Mouse (Mus musculus): Measurements from ENCODE around the gene Fam57b. TPM values are rescaled to one million over a fixed set of nuclear protein-coding genes. Genes with fewer than 3 reads are reported as not detected.

Gene Fam57b
- total RNA-seq, 2 experiments from 2014 or later = 8.4 to 8.6 TPM

DNA sequence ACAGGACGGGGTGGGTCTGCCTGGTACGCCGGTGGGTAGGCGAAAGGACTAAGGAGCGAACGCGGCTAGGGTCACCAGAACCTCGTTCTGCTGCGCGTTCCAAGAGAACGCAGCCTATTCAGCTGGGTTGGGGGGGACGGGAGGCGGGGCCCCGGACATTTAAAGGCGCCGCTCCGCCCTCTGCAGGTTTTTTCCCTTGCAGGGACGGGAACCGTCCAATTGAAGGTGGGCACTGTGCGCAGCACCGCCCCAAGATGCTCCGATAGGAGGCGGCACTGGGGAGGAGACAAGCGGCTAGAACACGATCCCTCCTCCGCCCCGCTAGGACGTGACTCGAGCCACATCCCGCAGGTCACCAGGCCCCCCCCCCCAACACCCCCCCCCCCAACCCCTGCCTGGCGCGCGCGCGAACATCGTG lies 1.6 kb downstream of the Fam57b start:
- peak; percentile 97 to 100 for DNase-seq

DNA sequence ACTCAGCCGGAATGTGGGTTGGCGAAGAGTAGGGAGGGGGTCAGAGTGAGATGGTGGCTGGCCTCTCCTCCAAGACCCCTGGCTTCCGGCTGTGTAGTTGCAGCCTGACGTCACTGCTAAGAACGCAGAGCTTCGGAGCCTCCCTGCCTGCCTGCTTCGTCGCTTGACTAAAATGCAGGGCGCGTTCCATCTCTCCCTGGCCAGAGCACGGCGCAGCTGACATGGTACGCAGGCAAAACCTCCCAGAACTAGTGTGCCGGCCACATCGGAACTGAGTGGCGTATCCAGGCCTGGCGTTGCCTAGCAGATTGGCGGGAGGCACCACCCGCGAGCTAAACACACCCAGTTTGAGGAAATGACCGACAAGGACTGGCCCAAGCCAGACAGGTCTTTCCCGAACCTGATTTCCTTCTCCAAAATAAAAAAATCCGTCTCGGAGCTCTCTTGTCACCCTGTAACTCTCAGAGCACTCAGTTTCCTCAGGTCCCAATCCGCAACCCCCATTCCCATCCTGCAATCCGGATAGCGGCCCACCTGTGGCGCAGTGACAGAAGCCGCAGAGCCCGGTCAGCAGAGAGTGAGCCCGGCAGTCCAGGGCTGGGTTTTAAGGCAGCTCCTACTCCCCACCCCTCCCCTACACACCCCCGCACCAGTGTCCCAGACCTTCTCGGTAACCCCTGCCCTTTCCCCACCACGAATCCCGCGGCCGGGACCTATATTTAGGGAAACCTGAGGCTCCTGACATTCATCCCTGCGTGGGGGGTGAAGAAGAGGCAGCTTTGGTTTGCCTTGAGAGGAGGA lies 2.2 kb downstream of the Fam57b start:
- DNase-seq = peak in 1 of 2 experiments; percentile 91

DNA sequence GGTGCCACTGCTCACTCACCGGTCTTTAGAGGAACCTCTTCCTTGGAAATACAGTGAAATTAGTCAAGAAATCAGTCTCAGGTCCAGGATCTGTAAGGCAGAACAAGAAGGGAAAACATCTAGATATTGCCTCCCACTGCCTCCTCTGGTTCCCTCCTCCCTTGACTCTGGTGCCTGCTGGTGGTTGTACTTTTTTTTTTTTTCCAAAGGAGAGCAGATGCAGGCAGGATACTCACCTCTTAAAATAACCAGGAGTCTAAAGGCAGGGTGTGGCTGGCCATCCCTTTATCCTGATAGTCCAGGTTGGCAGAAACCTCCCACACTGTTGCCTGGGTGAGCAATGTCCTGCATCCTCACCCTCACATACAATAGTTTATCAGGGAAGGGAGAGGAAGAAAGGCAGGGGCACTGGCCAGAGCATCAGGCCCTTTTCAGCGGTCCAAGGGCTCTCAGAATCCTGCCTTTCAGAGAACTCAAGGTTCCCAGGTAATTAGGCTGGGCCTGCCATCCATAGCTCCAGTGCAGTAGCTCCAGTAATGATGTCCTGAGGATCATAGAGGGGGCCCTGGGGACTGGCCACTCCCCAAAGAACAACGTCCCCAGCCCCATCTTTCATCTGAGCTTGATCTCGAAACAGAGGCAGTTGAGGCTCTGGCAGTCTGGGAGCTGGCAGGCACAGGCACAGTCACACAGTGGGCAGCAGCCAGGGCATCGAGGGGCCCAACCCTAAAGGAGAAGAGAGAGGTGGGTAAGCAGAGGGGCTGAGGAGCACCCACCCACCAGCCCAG lies 3.0 kb downstream of the Fam57b start:
- DNase-seq = peak in 1 of 2 experiments; percentile 25

DNA sequence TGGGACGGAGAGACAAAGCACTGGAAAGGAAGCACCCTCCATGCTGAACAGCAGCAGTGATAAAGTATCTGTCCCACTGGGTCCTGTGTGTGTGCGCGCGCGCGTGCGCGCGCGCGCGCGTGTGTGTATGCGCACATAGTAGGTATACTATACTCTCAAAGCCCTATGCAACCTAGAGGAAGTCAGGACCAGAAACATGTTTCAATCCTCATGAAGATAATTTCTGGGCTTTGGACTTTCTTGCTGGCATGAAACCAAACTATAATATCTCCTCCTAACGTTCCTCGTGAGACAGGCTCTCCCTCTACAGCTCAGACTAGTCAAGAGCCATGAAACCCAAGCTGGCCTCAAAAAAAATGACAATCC lies 3.6 kb downstream of the Fam57b start:
- DNase-seq = no peak

DNA sequence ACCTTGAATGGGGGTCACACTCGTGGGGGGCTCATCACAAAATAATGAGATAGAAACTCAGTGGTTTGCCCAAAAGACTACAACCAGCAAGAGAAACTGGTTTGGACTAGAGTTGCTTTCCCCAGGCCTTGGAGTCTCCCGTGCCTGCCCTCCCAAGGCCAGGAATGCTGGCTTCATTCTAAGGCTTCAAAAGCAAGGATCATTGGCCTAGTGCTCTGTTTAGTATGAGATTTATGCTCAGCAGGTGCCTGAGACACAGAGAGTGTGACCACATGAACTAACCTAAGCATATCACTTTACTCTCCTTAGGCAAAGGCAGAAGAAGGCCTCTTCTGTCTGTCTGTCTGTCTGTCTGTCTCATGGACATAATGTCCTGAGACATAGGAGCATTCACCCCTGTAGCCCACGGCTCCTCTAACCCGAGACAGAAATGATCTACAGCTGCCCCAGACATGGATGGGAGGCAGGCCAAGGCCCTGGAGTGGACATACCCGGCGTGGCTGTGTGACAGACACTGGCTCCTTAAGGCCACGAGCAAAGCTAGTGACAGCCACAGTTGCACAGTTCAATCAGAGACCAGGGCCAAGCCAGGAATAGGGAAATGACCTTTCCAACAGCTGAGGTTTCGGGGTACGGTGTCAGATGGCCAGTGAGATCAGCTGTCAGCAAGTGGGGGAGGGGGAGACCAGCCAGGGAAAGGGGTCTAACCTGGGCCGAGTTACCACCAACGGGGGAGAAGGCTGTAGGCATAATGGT lies 4.8 kb downstream of the Fam57b start:
- DNase-seq = no peak

DNA sequence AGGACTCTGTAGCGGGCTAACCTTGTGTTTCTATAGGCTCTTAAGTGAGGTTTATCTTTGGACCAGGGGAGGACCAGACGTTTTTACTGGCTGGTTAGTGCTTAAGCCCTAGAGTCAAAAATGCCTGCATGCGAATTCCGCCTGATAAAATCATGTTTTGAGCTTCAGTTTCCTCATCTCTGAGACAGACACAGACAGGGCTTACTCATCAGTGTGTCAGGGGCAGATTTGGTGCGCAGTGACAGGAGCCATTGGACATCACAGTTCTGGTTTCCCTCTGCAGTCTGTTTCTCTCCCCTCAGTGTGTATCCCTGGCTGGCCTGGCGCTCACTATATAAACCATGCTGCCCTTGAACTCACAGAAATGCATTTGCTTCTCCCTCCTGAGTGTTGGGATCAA lies 5.7 kb downstream of the Fam57b start:
- DNase-seq = no peak

DNA sequence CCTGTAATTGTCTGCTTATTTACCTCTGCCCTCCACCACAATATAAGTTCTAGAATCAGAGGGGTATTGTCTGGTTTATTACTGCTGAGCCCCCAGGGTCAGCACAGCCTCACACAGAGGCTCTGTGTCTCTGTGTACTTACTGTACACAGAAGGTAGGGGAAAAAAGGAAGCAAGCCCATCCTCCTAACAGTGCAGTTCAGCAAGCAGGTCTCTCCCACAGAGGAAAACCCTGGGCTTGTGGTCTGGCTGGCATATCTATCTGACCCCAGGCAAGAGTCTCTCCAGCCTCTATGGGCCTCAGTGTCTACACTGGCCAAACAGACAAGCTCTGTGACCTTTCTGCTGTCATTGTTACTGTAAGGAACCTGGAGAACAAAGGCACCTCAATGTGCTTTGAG lies 6.3 kb downstream of the Fam57b start:
- no peak for DNase-seq

DNA sequence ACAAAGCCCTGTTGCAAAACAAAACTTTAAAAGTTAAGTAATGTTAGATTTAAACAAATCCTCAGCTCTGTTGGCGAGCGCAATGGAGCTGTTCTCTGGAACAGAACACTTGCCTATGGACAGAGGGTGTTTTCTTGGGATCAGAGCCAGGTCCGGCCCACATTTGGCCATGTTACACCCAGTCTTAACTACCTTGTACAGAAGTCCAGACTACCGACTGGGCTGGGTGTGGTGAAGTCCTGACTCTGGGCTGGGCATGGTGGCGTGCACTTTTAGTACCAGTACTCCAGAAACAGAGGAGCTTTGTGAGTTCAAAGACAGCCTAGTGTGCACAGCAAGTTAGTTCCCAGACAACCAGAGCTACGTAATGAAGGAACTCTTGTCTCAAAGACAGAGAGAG lies 9.5 kb downstream of the Fam57b start:
- DNase-seq = peak; percentile 8 to 28

DNA sequence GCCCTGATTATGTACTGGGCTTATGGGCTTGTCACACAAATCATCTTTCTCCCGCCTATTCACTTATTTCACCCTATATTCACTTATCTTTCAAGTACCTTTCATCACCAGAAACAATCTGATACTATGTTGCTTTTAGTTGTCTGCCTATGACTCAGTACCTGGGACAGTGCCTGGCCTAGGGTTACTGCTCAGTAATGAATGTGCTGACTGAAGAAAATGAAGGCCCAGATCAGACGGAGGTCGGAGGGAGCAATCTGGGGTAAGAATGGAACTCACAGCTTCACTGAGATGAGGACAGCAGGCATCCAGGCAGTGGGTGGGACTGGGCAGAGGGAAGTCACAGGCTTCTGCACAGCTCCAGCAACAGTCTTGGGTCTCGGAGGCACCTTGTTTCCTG lies 9.9 kb downstream of the Fam57b start:
- DNase-seq = no peak

DNA sequence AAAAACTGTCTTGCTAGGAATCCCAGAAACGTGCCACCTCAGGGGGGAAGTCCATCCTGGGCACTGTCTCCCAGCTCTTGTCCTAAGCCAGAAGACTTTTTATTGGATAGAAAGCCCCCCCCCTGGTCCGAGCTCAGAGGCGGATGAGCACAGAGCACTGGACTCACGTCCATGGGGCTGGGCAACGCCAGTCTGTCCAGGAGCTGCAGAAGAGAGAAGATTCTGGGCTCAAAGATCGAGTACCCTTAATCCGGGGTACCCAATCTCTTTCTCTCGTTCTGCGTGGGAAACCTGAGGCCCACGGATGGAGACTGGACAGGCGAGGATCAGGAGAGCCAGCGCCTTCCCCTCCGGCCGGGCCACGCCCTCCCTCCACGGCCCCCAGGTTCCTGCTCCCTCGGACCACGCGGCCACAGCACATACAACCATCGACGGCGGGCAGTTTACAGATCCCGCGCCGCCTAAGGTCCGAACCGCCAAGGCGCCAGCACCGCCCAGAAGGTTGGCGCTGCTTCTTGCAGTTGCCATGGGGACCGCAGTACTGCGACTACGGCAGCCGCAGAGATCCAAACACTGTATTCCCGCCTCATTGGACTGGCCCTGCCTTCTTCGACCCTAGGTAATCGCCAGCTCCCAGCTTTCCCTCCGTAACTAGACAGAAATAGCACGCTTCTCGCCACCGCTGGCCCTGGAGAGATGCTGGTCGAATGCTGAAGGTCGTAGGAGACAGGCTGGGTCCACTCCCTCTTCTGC lies 11.4 kb downstream of the Fam57b start:
- DNase-seq = peak; percentile 95

DNA sequence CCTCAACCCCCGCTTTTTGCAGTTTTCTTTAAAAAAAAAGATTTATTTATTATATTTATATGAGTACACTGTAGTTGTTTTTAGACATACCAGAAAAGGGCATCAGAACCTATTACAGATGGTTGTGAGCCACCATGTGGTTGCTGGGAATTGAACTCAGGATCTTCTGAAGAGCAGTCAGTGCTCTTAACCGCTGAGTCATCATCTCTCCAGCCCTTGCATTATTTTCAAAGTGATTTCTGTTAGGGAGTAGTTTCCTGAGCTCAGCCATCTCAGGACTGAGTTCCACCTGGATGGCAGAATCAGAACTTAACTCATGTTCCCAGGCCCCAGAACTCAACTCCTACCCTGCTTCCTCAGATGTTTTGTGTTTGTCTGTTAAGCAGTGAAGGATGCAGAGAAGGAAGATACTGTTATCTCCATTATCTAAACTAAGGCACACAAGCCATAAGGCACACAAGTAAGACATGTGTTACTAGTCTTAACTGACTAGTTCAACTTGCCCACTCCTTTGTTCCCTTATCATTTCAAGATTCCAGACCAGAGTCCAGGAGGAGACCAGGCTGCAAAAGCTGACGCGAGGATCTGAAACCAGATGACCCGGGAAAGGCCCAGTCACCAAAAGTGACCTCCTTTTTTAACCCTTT lies 12.4 kb downstream of the Fam57b start:
- no peak for DNase-seq

DNA sequence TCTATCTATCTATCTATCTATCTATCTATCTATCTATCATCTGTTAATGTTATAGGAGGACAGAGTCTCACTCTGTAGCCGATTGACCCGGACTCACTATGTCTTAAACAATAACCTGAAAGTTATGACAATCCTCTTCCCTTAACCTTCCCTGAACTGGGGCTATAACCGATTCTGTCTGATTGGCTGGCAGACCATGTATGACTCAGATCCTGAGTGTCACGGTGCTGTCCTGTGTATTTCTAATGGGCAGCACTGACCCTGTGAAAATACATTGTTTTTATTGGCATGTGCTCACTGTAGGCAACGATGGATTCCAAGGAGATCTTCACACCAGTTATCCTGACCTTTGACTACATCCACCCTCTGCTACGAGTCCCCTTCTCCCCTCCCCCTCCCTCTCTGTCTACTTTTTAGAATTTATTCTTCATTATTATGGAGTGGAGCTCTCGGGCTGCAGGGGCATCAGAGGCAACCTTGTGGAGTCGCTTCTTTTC lies 18.3 kb downstream of the Fam57b start:
- no peak for DNase-seq

DNA sequence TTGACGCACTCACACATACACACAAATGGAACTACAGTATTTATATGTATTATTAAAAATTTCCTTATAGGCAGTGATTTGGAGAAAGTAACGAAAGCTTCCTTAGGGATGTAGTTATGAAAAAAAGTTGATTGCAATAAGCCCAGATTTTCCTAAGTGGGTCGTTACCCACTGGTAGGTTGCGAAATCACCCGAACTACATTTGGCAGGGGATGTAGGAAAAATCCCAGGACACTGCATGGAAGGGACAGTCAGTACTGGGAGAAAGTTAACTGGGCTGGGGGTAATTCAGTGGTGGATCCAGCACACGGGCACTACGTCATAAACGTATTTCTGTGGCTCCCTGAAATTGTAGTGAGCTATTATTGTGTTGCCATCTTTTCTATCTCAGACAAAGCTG lies 19.0 kb downstream of the Fam57b start:
- DNase-seq = peak in 1 of 2 experiments; percentile 82

DNA sequence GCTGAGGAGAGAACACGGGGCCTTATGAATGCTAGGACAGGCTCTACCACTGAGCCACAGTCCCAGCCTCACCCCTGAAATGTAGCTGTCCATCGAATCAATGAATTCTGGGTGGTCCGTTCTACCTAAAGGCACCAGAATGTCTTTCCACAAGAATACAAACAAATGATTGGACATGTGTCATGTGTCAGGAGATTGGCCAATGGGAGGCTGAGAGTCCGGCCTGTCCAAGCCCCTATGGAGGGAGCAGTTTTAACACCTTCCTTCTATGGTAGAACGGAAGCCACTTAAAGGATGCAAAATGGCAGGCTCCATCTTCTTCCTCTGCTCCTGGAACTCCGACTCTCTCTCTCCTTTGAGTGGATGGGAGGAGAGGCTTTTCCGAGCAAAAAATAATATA lies 20.1 kb downstream of the Fam57b start:
- no peak for DNase-seq

DNA sequence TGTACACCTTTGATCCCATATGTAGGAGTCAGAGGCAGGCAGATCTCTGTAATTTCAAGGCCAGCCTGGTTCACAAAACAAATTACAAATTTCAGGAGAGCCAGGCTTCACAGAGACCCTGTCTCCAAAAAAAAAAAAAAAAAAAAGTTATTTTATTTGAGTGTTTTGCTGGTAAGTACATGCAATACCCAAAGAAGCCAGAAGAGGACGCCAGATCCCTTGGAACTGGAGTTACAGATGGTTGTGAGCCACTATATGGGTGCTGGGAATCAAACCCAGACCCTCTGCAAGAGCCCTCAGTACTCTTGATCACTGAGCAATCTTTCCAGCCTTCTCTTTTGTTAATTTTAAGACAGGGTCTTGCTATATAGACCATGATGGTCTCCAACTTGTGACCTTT lies 21.4 kb downstream of the Fam57b start:
- DNase-seq = no peak

DNA sequence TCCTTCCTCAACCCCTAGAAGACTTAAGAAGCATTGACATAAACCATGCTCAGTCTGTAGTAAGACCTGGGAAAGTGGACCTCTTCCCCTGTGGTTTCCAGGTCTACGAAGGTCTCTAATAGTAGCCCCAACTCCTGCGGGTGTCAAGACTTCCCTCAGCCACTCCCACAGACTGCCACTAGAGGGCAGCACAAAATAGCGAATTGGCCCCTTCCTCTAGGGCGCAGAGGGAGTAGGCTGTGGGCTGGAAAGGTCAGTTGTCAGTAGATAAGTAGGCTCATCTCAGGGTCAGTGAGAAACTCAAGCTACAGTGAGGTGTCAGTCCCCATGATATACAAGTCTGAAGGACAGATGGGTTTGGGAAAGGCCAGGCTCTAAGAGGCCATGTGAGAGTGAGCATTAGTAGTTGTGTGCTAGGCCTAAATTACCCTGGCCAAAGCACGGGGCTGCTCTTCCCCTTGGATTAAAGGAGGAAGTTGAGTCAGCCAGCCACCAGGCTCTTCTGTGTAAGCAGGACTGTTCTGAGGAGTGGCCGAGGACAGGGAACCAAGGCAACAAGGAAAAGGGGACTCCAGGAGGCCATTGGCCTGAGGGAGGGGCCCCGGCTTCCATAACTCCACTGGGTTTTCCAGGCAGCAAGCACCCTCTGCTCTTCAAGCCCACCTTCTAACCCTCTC lies 24.5 kb downstream of the Fam57b start:
- DNase-seq = peak; percentile 85 to 93

DNA sequence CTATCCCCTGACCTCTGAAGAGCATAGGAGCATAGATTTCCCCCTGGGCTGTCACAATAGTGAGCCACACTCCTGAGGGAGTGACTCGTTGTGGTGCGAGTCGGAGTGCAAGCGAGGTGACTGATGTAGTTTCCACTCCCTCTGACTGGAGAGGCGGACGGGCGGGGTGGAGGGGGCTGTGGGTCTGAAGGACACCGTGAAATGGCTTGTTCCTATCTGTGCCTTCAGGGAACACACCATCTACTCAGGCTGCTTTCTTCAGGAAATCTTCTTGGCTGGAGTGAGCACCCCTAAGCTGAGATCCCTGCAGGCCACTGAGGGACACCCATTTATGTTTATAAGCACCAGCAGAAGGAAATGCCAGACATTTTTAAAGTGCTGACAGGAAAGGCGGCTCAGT lies 25.3 kb downstream of the Fam57b start:
- DNase-seq = peak; percentile 46 to 62

DNA sequence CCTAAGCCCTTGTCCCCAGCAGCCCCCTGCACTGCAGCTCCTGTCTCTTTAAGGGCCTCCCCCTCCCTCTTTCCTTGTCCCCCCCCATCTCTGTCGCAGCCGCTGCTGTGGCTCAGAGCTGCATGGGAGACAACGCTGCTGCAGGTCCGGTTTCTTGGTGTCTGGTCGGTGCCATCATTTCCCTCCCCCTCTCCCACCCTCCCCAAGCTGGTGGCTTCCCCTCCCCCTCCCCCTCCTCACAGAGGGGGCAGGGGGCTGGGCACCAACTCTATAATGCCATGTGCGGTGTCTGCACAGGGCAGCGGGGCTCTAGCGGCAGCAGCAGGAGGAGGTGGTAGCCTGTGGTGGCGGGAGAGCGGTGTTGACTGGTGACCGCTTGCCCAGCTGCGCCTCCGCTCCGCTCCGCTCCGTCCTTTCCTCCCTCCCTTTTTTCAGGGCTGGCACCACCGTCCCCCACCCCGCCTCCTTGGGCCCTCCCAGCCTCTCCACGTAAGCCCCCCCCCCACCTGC lies 25.8 kb downstream of the Fam57b start:
- no peak for DNase-seq

DNA sequence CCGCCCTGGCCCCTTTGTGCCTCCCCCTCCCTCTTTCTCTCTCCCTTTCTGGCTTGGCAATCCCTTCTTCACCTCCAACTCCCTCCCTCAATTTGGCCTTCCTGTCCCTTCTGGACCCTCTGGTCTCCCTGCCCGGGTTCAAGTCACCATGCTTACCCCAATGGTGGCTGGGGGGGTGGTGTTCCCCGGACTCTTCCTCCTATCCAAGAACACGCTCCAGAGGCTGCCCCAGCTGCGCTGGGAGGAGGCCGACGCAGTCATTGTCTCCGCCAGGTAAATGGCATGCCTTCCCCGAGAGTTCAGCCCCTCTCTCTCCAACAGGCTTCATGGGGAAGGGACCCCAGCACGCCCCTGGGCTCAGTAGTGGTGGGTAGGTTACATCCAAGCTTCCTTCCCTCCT lies 26.5 kb downstream of the Fam57b start:
- DNase-seq = no peak

DNA sequence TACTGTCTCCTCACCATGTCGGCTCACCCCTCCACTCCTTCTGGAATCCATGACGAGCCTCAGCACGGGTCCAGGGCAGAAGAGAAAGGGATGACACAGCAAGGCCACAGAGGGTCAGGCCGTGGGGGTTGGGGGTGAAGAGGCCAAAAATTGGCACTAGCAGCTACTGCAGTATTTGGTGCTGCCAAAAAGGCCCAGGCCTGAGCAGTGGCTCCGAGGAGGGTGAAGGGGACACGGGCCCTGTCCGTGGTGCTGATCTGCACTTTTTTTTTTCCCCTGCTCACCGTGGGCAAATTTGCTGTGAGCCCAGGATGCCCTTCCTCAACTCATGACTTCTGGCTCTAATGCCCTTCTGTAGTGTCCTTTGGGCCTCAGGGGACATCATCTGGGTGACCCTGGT lies 27.9 kb downstream of the Fam57b start:
- peak in 1 of 2 experiments; percentile 38 for DNase-seq

DNA sequence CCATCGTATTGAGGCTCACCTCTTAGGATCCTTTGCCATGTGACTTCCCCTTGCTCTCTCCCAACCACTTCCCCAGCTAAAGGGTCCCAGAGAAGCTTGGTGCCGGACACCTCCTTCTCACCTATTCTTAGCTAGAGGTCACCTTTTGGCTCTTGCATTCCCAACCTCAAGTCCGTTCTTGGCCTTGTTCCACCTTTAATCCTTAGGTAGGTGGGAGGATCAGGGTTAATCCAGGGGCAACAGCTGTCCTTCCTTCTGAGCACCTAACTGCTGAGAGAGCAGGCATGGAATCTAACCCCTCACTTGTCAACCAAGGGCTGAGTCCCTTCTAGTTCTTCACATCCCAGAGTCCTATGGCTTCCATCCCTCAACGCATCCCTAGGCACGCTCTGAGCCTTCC lies 28.5 kb downstream of the Fam57b start:
- DNase-seq = no peak
